Mouse (Mus musculus) stomach, postnatal 0 days (tissue): Measurements from ENCODE around the gene Tas2r134. TPM values are rescaled to one million over a fixed set of nuclear protein-coding genes. Genes with fewer than 3 reads are reported as not detected.

Source experiments
- ATAC-seq: fragments of 200-750 bp; cut with Nextera tagmentation; 2 replicates; pipeline ENCODE4 v1.8.0; 2017; ENCODE audit not compliant: low FRiP score, low TSS enrichment
- DNase-seq: peaks from one replicate; pipeline ENCODE4 v3.0.0-alpha.2; 2016; ENCODE audit warnings: low spot score
- H3K27ac ChIP-seq: fragments of 300-500 bp; sonication (generic); replicated peaks from 2 replicates; pipeline ENCODE4 v1.5.1; 2014; ENCODE audit warnings: mild to moderate bottlenecking, control low read depth
- H3K27me3 ChIP-seq: fragments of 300-500 bp; sonication (generic); 2 replicates; pipeline ENCODE4 v1.6.1; 2014; ENCODE audit warnings: low read length; ENCODE audit not compliant: control insufficient read depth, insufficient read depth
- H3K36me3 ChIP-seq: fragments of 300-500 bp; sonication (generic); 2 replicates; pipeline ENCODE4 v1.6.1; 2014; ENCODE audit warnings: low read length, mixed read lengths; ENCODE audit not compliant: control insufficient read depth, insufficient read depth
- H3K4me1 ChIP-seq: fragments of 300-500 bp; sonication (generic); replicated peaks from 2 replicates; pipeline ENCODE4 v1.6.1; 2014; ENCODE audit warnings: antibody characterized with exemption; ENCODE audit not compliant: control insufficient read depth, insufficient read depth
- H3K4me2 ChIP-seq: fragments of 300-500 bp; sonication (generic); replicated peaks from 2 replicates; pipeline ENCODE4 v1.6.1; 2014; ENCODE audit warnings: low read depth, mild to moderate bottlenecking, control low read depth, moderate library complexity
- H3K4me3 ChIP-seq: fragments of 300-500 bp; sonication (generic); 2 replicates; pipeline ENCODE4 v1.5.1; 2014; ENCODE audit warnings: low read depth, low read length, control low read depth
- H3K9ac ChIP-seq: fragments of 300-500 bp; sonication (generic); 2 replicates; pipeline ENCODE4 v1.6.1; 2014; ENCODE audit warnings: mild to moderate bottlenecking, low read length, control low read depth, mixed read lengths
- H3K9me3 ChIP-seq: fragments of 300-500 bp; sonication (generic); 2 replicates; pipeline ENCODE4 v1.6.1; 2016; ENCODE audit warnings: low read length; ENCODE audit not compliant: control insufficient read depth
- CTCF ChIP-seq: IDR thresholded peaks from 2 replicates; pipeline ENCODE4 v1.5.1; 2016; ENCODE audit warnings: antibody characterized with exemption, low read depth, mild to moderate bottlenecking, moderate library complexity
- EP300 ChIP-seq: optimal IDR thresholded peaks from 2 replicates; pipeline ENCODE3; 2016; ENCODE audit warnings: antibody characterized with exemption
- WGBS: fragments of 180-500 bp; shearing (Covaris S2); extraction: QIAGEN DNeasy Blood & Tissue Kit; methylation state at CpG from one replicate; pipeline ENCODE4 v1.1.7; 2014; 5-methylcytosine and 5-hydroxymethylcytosine counted together
- polyA plus RNA-seq: library from polyadenylated mRNA; unstranded; fragments of >200 nt; fragmentation: Nextera tagmentation; extraction: Ambion mirVana; gene quantifications from 2 replicates; pipeline ENCODE4 v1.2.1, GENCODE M21; 2015

Tas2r134 gene
- polyA plus RNA-seq, 1 experiment from 2014 or later = not detected

- no peak for DNase-seq
- H3K9me3 ChIP-seq = no peaks in the 10 kb centered on the region
- H3K4me1 ChIP-seq = no peaks in the 10 kb centered on the region
- H3K4me3 ChIP-seq = no peak overlapping the region
- H3K4me2 ChIP-seq = no peak overlapping the region
- TF ChIP-seq CTCF (no peak), EP300 (no peak)
- no peak overlapping the region for H3K27ac ChIP-seq
- no peak for ATAC-seq
- no peaks in the 10 kb centered on the region for H3K36me3 ChIP-seq
- H3K9ac ChIP-seq = no peak overlapping the region
- WGBS = 61% methylated on average over 5 of the region's 5 CpGs
- H3K27me3 ChIP-seq = no peaks in the 10 kb centered on the region
These were observed 31.0 kb downstream of the Tas2r134 start for GRCm38 (mm10) chr2:51658288-51658687.

- TF ChIP-seq CTCF = no peak
- TF ChIP-seq EP300 = no peak
- 75% methylated on average over 2 of the region's 2 CpGs for WGBS
- H3K9ac ChIP-seq = no peak overlapping the region
- H3K27me3 ChIP-seq = no peaks in the 10 kb centered on the region
- H3K36me3 ChIP-seq = no peaks in the 10 kb centered on the region
- H3K4me3 ChIP-seq = no peak overlapping the region
- no peak overlapping the region for H3K27ac ChIP-seq
- DNase-seq = no peak
- H3K4me2 ChIP-seq = no peak overlapping the region
- no peaks in the 10 kb centered on the region for H3K9me3 ChIP-seq
- H3K4me1 ChIP-seq = no peaks in the 10 kb centered on the region
- no peak for ATAC-seq
These were observed 47.0 kb downstream of the Tas2r134 start for GRCm38 (mm10) chr2:51674321-51674720.
